Mouse (Mus musculus): ENCODE results near the gene Fto. TPM values are rescaled to one million over a fixed set of nuclear protein-coding genes. Genes with fewer than 3 reads are reported as not detected.

Gene Fto
- polyA plus RNA-seq, 1 experiment from 2014 or later = 86.9 TPM

- 51% methylated on average over 3 of the region's 3 CpGs for WGBS
Measured at GRCm38 (mm10) chr8:91326018-91326417, 12.7 kb downstream of the Fto start.

DNA sequence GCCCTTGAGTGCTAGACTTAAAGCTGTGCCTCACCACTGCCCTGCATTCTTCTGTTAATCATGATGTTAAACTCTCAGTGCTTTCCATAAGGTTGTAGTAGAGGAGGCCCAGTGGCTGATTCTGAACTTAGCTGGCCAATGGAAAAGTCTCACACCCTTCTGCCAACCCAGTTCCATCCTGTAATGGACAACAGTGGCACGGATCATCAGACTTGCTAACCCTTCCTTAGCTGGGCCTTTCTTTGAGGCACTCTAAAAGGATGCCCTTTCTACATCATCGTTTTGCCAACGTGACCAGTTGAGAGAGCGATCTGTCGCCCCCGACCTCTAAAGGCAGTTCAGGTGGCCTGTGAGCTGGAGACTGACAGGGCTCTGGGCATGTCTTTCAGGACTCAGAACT, 13.6 kb downstream of the Fto start:
- no peak overlapping the region for H3K9ac ChIP-seq
- no peak overlapping the region for H3K4me3 ChIP-seq (replicated peaks)
- no peak for ATAC-seq (replicated peaks; ENCODE audit: low FRiP score)
- H3K4me2 ChIP-seq = no peak overlapping the region
- no peaks in the 10 kb centered on the region for H3K27me3 ChIP-seq
- H3K9me3 ChIP-seq (replicated peaks) = no peaks in the 10 kb centered on the region
- WGBS = 90% methylated on average over 6 of the region's 6 CpGs
- H3K36me3 ChIP-seq = peaks cover 16% of the 10 kb centered on the region; the same call in 1 of the 2 replicates
- peaks cover 41% of the 10 kb centered on the region for H3K4me1 ChIP-seq
- H3K27ac ChIP-seq = no peak overlapping the region

More at GRCm38 (mm10) chr8:91326018-91326417, 12.7 kb downstream of the Fto start:
- H3K4me2 ChIP-seq = no peak overlapping the region
- no peak overlapping the region for H3K9ac ChIP-seq
- H3K27ac ChIP-seq = no peak overlapping the region
- peaks cover 16% of the 10 kb centered on the region; the same call in 1 of the 2 replicates for H3K36me3 ChIP-seq
- no peaks in the 10 kb centered on the region for H3K27me3 ChIP-seq
- peaks cover 33% of the 10 kb centered on the region for H3K4me1 ChIP-seq
- H3K4me3 ChIP-seq (replicated peaks) = no peak overlapping the region
- ATAC-seq (replicated peaks; ENCODE audit: low FRiP score) = no peak
- H3K9me3 ChIP-seq (replicated peaks) = no peaks in the 10 kb centered on the region

- no peak overlapping the region for H3K27ac ChIP-seq
- ATAC-seq (replicated peaks; ENCODE audit: low FRiP score) = no peak
- no peak overlapping the region for H3K9ac ChIP-seq
- no peak overlapping the region for H3K4me3 ChIP-seq (replicated peaks)
- H3K27me3 ChIP-seq = no peaks in the 10 kb centered on the region
- H3K36me3 ChIP-seq = peaks cover 16% of the 10 kb centered on the region; the same call in 1 of the 2 replicates
- peaks cover 45% of the 10 kb centered on the region for H3K4me1 ChIP-seq
- H3K4me2 ChIP-seq = no peak overlapping the region
- no peaks in the 10 kb centered on the region for H3K9me3 ChIP-seq (replicated peaks)
- 82% methylated on average over 11 of the region's 11 CpGs for WGBS
Measured at GRCm38 (mm10) chr8:91327471-91328205, 14.3 kb downstream of the Fto start.

DNA sequence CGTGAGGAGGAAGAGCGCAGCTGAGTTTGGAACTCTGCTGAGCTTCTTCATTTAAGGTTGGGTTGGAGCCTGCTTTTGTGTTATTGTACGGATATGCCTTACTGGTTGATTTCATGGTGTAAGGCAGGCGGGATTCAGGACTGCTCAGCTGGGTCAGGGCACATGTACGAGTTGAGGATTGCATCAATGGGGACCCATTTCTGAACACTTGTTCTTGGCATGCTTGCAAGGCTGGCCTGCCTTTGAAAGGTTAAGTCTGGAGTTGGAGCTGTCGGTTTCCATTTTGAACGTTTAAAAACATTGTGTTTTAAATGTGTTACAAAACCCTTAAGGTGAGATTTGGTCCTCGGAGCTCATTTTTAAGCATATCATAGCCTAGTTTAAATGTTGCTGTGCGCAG, 15.7 kb downstream of the Fto start:
- Histone ChIP-seq H3K9ac (no peak overlapping the region), H3K4me3 (replicated peaks) (no peak overlapping the region), H3K27ac (no peak overlapping the region), H3K9me3 (replicated peaks) (no peaks in the 10 kb centered on the region), H3K4me1 (peaks cover 47% of the 10 kb centered on the region), H3K27me3 (no peaks in the 10 kb centered on the region), H3K36me3 (peaks cover 16% of the 10 kb centered on the region; the same call in 1 of the 2 replicates), H3K4me2 (no peak overlapping the region)
- no peak for ATAC-seq (replicated peaks; ENCODE audit: low FRiP score)
- WGBS = 85% methylated on average over 9 of the region's 9 CpGs

DNA sequence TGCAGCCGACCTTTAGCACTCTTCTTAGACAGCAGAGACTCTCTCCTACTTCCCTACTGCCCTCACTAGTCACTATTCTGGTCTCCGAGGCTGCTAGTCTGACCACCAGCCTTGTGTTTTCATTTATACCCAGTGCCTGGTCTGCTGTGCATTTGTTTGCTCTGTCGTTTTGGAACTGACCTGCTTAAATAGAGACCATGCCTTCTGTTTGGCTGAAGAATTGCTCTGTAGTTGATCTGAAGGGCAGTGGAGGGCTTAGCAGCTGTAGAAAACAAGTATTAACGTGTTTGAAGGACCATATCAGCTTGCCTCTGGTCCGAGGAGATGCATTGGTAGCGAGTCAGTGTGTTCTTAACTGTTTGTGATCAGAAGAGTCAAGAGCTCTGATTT, 16.1 kb downstream of the Fto start:
- no peak overlapping the region for H3K27ac ChIP-seq
- no peak overlapping the region for H3K4me2 ChIP-seq
- H3K4me3 ChIP-seq (replicated peaks) = no peak overlapping the region
- peaks cover 16% of the 10 kb centered on the region; the same call in 1 of the 2 replicates for H3K36me3 ChIP-seq
- H3K4me1 ChIP-seq = peaks cover 43% of the 10 kb centered on the region
- no peaks in the 10 kb centered on the region for H3K9me3 ChIP-seq (replicated peaks)
- no peaks in the 10 kb centered on the region for H3K27me3 ChIP-seq
- ATAC-seq (replicated peaks; ENCODE audit: low FRiP score) = no peak
- H3K9ac ChIP-seq = no peak overlapping the region
- WGBS = 38% methylated on average over 6 of the region's 6 CpGs

DNA sequence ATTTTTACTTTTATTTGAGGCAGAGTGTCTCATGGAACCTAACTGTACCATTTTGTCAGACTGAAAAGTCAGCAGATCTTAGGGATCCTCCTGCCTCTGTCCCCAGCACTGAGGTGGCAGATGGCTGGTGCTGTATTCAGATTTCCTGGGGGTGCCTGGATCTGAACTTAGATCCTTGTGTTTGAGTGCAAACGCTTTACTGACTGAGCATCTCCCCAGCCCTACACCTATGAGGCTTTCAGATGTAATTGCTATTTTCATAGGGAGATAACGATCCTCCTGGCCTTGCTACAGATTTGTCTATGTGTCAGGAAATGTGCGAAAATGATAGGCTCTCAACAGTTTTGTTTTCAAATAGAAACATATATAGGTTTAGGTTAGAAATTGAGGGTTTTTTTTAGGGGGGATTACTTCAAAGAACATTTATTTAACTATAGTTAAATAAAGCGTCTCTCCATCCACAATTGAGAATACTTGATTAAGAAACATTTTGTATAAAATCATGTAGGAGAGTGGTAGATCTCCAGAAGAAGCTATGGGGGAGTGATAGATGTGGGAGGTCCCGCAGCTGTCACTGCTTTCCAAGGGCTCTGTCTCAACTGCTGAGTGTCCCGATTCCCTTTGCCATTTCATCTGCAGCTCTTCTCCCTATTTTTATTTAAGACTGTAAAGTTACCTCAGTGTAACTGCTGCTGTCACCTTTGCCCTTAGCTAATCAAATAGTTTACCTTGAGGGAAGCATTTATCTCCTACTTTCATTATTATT, 25.2 kb downstream of the Fto start:
- H3K27ac ChIP-seq = no peak overlapping the region
- 76% methylated on average over 6 of the region's 6 CpGs for WGBS
- ATAC-seq (replicated peaks; ENCODE audit: low FRiP score) = no peak

GRCm38 (mm10) chr8:91339651-91340050, 26.3 kb downstream of the Fto start:
- peaks cover 5% of the 10 kb centered on the region; the same call in 1 of the 2 replicates for H3K36me3 ChIP-seq
- ATAC-seq (replicated peaks; ENCODE audit: low FRiP score) = no peak
- H3K27me3 ChIP-seq = no peaks in the 10 kb centered on the region
- no peaks in the 10 kb centered on the region for H3K9me3 ChIP-seq (replicated peaks)
- H3K4me2 ChIP-seq = no peak overlapping the region
- no peak overlapping the region for H3K9ac ChIP-seq
- H3K4me3 ChIP-seq (replicated peaks) = no peak overlapping the region
- peaks cover 36% of the 10 kb centered on the region for H3K4me1 ChIP-seq
- WGBS = 80% methylated on average over 8 of the region's 8 CpGs
- no peak overlapping the region for H3K27ac ChIP-seq

More for the DNA sequence above, 25.2 kb downstream of the Fto start:
- H3K4me2 ChIP-seq = no peak overlapping the region
- H3K9me3 ChIP-seq (replicated peaks) = no peaks in the 10 kb centered on the region
- H3K27me3 ChIP-seq = no peaks in the 10 kb centered on the region
- H3K4me3 ChIP-seq (replicated peaks) = no peak overlapping the region
- no peak overlapping the region for H3K9ac ChIP-seq
- H3K36me3 ChIP-seq = peaks cover 5% of the 10 kb centered on the region; the same call in 1 of the 2 replicates
- peaks cover 28% of the 10 kb centered on the region for H3K4me1 ChIP-seq

- Histone ChIP-seq H3K9me3 (replicated peaks) (no peaks in the 10 kb centered on the region), H3K4me2 (no peak overlapping the region), H3K4me3 (replicated peaks) (no peak overlapping the region), H3K27me3 (no peaks in the 10 kb centered on the region), H3K9ac (no peak overlapping the region), H3K27ac (no peak overlapping the region), H3K36me3 (peaks cover 5% of the 10 kb centered on the region; the same call in 1 of the 2 replicates), H3K4me1 (peaks cover 47% of the 10 kb centered on the region)
- WGBS = 63% methylated on average over 1 of the region's 1 CpGs
- ATAC-seq (replicated peaks; ENCODE audit: low FRiP score) = no peak
Measured at GRCm38 (mm10) chr8:91340746-91341145, 27.4 kb downstream of the Fto start.

DNA sequence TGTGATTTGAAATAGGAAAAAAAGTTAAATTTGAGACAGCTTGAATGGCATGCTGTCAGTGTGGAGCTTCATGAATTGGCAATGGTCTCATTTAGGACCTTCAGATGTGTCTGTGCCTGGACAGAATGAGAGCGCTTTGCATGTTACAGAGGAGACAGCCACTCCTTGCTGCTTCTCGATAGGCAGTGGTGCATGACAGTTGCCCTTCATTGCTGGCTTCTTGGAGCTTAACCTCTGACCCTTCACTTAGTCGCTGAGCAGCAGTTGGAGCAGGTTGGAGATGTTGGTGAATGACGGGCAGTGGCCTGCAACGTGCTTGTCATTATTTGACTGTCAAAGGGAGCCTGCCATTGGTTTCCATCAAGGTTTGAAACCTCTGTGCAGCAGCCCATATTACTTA, 28.9 kb downstream of the Fto start:
- Histone ChIP-seq H3K9ac (no peak overlapping the region), H3K4me3 (replicated peaks) (no peak overlapping the region), H3K9me3 (replicated peaks) (no peaks in the 10 kb centered on the region), H3K4me1 (peaks cover 55% of the 10 kb centered on the region), H3K27ac (no peak overlapping the region), H3K27me3 (no peaks in the 10 kb centered on the region), H3K4me2 (no peak overlapping the region), H3K36me3 (no peaks in the 10 kb centered on the region)
- WGBS = 36% methylated on average over 5 of the region's 5 CpGs
- peak; percentile 71 for ATAC-seq (replicated peaks; ENCODE audit: low FRiP score)

DNA sequence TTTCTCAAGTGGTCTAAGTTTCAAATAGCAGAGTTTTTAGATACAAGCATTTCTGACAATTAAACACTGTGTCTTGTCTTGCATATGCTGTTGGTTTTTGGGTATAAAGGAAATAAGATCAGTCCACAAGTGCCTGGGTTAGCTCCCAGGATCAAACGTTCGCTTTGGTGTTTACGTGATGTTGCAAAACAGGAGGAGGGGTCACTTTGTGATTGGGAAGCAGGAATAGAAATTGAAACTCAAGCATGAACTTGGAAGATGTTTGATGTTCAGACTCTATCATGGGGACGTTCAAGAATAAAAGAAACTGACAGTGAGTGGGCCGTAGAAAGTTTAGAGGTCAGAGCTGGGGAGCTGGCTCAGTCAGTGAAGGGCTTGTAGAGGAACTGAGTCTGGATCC, 29.5 kb downstream of the Fto start:
- no peak overlapping the region for H3K9ac ChIP-seq
- H3K9me3 ChIP-seq (replicated peaks) = no peaks in the 10 kb centered on the region
- H3K36me3 ChIP-seq = no peaks in the 10 kb centered on the region
- no peak overlapping the region for H3K27ac ChIP-seq
- no peak for ATAC-seq (replicated peaks; ENCODE audit: low FRiP score)
- no peak overlapping the region for H3K4me2 ChIP-seq
- peaks cover 61% of the 10 kb centered on the region for H3K4me1 ChIP-seq
- no peaks in the 10 kb centered on the region for H3K27me3 ChIP-seq
- no peak overlapping the region for H3K4me3 ChIP-seq (replicated peaks)
- 78% methylated on average over 5 of the region's 5 CpGs for WGBS

- ATAC-seq (replicated peaks; ENCODE audit: low FRiP score) = no peak
- no peak overlapping the region for H3K9ac ChIP-seq
- 83% methylated on average over 11 of the region's 11 CpGs for WGBS
Measured at GRCm38 (mm10) chr8:91344659-91345058, 31.3 kb downstream of the Fto start.

DNA sequence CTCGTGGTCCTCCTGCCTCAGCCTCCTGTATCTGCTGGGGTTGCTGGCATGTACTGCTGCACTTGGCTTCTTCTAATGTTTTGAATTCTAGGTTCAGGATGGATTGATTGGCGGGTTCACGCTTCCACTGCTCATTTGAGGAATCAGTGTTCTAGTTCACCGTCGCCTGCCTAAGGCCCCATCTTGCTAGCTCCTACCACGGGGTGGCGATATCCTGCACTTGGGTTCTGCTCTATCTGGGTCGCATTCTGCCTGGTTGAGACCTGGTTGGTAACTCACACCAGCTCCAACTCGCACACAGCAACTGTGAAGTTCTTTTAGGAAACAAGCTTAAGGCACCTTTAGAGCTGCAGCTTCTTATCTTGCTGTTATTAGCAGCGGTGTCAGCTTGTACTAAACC, 33.8 kb downstream of the Fto start:
- no peak for ATAC-seq (replicated peaks; ENCODE audit: low FRiP score)
- no peak overlapping the region for H3K4me3 ChIP-seq (replicated peaks)
- peaks cover 49% of the 10 kb centered on the region for H3K4me1 ChIP-seq
- H3K9me3 ChIP-seq (replicated peaks) = no peaks in the 10 kb centered on the region
- no peaks in the 10 kb centered on the region for H3K36me3 ChIP-seq
- WGBS = 88% methylated on average over 10 of the region's 10 CpGs
- no peaks in the 10 kb centered on the region for H3K27me3 ChIP-seq
- H3K4me2 ChIP-seq = no peak overlapping the region
- no peak overlapping the region for H3K9ac ChIP-seq
- H3K27ac ChIP-seq = no peak overlapping the region

More at GRCm38 (mm10) chr8:91344659-91345058, 31.3 kb downstream of the Fto start:
- Histone ChIP-seq H3K36me3 (no peaks in the 10 kb centered on the region), H3K4me1 (peaks cover 59% of the 10 kb centered on the region), H3K27me3 (no peaks in the 10 kb centered on the region), H3K4me3 (replicated peaks) (no peak overlapping the region), H3K9me3 (replicated peaks) (no peaks in the 10 kb centered on the region), H3K27ac (no peak overlapping the region), H3K4me2 (no peak overlapping the region)

Data from kidney, embryonic 15.5 days (tissue).